Mouse (Mus musculus): Measurements from ENCODE around the gene Tbcd. TPM values are rescaled to one million over a fixed set of nuclear protein-coding genes. Genes with fewer than 3 reads are reported as not detected.

Gene Tbcd
- total RNA-seq (2023): 10 to 100 TPM; 26.7 to 27.5 TPM

DNA sequence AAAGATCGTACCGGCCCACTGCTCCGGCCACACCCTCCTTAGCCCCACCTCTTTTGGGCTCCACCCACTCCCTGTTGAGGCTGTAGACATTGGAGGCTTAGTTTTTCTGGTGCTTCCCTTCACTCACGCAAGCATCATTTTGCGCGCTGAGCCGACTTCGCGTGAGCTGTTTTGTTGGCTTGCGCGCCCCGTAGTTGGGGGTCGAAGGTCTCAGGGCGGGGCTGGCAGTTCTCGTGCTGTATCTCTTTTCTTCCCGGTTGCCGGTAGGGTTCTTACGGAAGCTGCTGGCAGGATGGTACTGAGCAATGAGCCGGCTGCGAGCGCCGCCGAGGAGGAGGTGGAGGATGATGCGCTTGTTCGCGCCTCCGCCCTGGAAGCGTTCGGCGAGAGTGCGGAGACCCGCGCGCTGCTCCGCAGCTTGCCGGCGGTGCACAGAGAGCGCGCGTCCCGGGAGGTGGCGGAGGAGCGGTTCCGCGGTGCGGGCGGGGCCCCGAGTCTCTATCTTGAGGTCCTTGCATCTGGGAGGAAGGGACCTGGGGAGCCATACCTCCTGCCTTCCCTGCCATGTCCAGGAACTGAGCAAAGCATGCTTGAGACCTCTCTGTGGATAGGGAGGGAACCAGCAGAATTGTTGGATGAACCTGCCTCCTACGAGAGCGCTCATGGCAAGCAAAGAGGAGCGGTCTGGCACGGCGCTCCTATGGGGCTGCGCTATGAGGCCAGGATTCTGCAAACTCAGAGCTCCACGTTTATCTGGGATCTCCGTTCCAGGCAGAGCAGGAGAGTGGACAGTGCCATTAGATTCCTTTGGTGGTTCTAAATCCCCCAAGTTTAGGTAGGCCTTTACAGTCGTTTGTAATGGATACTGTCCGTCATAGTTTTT lies at the start of gene Tbcd:
Gene Tbcd, plus strand, starts transcription at position 197 of the 883 bp plus-strand sequence.

DNA sequence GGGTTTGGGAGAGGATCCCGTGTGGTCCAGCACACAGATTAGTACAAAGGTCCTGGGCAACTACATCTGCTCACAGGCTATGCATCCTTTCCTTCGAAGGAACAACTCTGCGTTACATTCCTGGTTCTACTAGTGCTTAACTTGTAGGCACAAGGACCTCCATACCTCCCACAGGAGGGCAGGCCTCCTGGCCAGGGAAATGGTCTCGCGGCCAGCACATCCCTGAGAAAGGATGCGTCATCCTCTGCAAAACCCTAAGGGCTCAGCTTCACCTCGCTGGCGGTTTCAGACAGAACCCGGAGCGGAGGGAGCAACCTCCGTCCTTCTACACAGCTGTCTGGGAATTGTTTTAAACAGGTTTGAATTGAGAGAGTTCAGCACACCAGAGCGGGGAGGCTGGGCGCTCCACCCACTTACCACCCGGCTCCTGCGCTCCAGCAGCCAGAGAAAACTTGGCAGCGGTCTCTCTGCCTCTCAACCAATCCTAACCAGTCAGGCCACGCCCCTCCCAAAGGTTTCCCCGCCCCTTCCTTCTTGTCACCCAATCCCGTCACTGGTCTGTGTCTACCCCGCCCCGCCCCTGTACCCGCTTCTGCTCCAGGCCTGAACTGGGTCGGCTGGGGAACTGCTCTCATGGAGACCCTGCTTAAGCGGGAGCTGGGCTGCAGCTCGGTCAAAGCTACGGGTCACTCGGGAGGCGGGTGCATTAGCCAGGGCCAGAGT lies 30.8 kb upstream of the Tbcd start, which contains the start of gene Fn3krp:
Gene Fn3krp, plus strand, starts transcription at position 572 of the 723 bp plus-strand sequence.

GRCm38 (mm10) chr11:121434156-121435155 lies 17.3 kb upstream of the Tbcd start, which contains the start of gene Fn3k:
TSS of gene Fn3k (plus strand) at chr11:121434913.

GRCm38 (mm10) chr11:121519131-121519530 lies 67.4 kb downstream of the Tbcd start, which contains the start of gene Zfp750:
TSS of gene Zfp750 (minus strand) at chr11:121519333.

Other genes starting within 250 kb of the Tbcd start
- gene Hexdc, start 247.5 kb upstream of the Tbcd start, total RNA-seq (2023): 1 to 10 TPM; 5.2 to 5.6 TPM
- 1 to 10 TPM; 5.0 to 7.0 TPM for gene Ogfod3, start 247.2 kb upstream of the Tbcd start, total RNA-seq (2023)
- 10 to 100 TPM; 78.0 to 81.9 TPM for gene Cybc1, start 222.6 kb upstream of the Tbcd start, total RNA-seq (2023)
- 10 to 100 TPM; 26.4 to 33.7 TPM for gene Narf, start 214.7 kb upstream of the Tbcd start, total RNA-seq (2023)
- 10 to 100 TPM; 29.2 to 33.9 TPM for gene Foxk2, start 192.0 kb upstream of the Tbcd start, total RNA-seq (2023)
- gene Wdr45b, start 97.5 kb upstream of the Tbcd start, total RNA-seq (2023): 10 to 100 TPM; 64.2 to 71.9 TPM
- not detected for gene Rab40b, start 63.7 kb upstream of the Tbcd start, total RNA-seq (2023)
- gene Fn3krp, start 30.5 kb upstream of the Tbcd start, total RNA-seq (2023): 1 to 10 TPM; 4.5 to 6.2 TPM
- under 1 TPM in 1 of 2 experiments, not detected in 1; 0.52 TPM for gene Fn3k, start 17.0 kb upstream of the Tbcd start, total RNA-seq (2023)
- under 1 TPM in 1 of 2 experiments, not detected in 1; 0.15 TPM for gene Zfp750, start 67.4 kb downstream of the Tbcd start, total RNA-seq (2023)
- 10 to 100 TPM; 13.0 to 15.1 TPM for gene B3gntl1, start 221.2 kb downstream of the Tbcd start, total RNA-seq (2023)
- gene Metrnl, start 249.6 kb downstream of the Tbcd start, total RNA-seq (2023): 100 to 1,000 TPM; 579 to 612 TPM